Mouse (Mus musculus) ES-Bruce4 (cell line): ENCODE measurements around the gene Hspa4l.

Source experiments
- CTCF ChIP-seq: IDR thresholded peaks from one replicate; pipeline ENCODE4 v1.8.1; 2011; ENCODE audit warnings: low read depth, low read length
- EP300 ChIP-seq: IDR thresholded peaks from 2 replicates; pipeline ENCODE4 v1.6.1; 2011; ENCODE audit warnings: low read depth, low read length; ENCODE audit not compliant: insufficient read depth
- POLR2A ChIP-seq: IDR thresholded peaks from one replicate; pipeline ENCODE4 v1.8.1; 2011; ENCODE audit warnings: low read length; ENCODE audit not compliant: insufficient read depth

GRCm38 (mm10) chr3:40808686-40809085 lies 64.4 kb downstream of the Hspa4l start:
- no peak for TF ChIP-seq EP300
- TF ChIP-seq CTCF = no peak
- no peak for TF ChIP-seq POLR2A
